Comparison of ENCODE assay signal across 10 mouse cellular contexts in the genomic region with DNA sequence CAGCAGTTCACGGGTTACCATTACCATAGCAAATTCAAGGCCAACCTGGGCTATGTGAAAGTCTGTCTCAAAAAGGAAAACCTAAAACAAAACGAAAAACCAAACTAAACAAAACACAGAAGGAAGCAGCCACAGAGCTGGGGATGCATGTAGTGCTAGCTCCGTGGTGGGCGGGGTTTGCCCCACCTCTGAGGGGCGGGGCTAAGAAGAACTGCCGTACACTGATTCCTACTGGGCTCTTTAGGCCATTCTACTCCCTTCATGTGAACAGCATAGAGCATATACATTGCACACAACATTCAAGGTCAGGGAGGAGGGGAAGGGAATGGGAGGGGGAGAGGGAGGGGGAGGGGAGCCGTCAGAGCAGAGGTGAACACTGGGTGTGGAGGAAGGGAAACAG. TPM values are rescaled to one million over a fixed set of nuclear protein-coding genes. Genes with fewer than 3 reads are reported as not detected.
A peak's percentile ranks its signal among the peaks of the same experiment; 100 is the strongest.
DNase-seq lines count a peak whose midpoint lies in the region; ATAC-seq lines count a peak whose summit lies in the region.
"Had no signal": no experiment of that assay in that cellular context is flagged by ENCODE, and none has a peak within 500 bp of the region (broad histone marks: within the 10 kb centered on the region; RNA-seq: fewer than 3 reads in every experiment).

No protein-coding gene starts in this region.

- no peak overlapping the region for H3K4me2 ChIP-seq in heart, embryonic 12.5 days

- H3K9ac ChIP-seq in heart, embryonic 12.5 days = no peak overlapping the region

- no peaks in the 10 kb centered on the region for H3K27me3 ChIP-seq in heart, embryonic 12.5 days (replicated peaks)
- no peaks in the 10 kb centered on the region for H3K27me3 ChIP-seq in limb, embryonic 10.5 days (ENCODE audit: low read depth, poor library complexity, severe bottlenecking)

- DNase-seq in heart, adult 11 months = no peak
- peak; percentile 13 for DNase-seq in 3T3-L1 (ENCODE audit: low read depth, low spot score)
- DNase-seq in R1 (ENCODE audit: low read depth, low spot score) = peak; percentile 18
- peak; percentile 54 for DNase-seq in lung, postnatal 10 days
- DNase-seq in frontal cortex, adult 2 months (ENCODE audit: extremely low spot score in 1 of 2, low spot score in 1 of 2) = no peak
- DNase-seq in limb, embryonic 10.5 days (ENCODE audit: low spot score) = no peak
- DNase-seq in left cerebral cortex, adult 8-10 months (ENCODE audit: low spot score in 2 of 2) = no peak
- DNase-seq: cerebellum, adult 8-10 months had no signal

- ATAC-seq in heart, embryonic 12.5 days (ENCODE audit: insufficient number of reproducible peaks, low FRiP score) = no peak

- 0 out of 2 replicates have a peak overlapping the region, but pooled peaks have one; percentile 34 for H3K27ac ChIP-seq in heart, embryonic 12.5 days (ENCODE audit: poor library complexity, severe bottlenecking)
- H3K27ac ChIP-seq in limb, embryonic 10.5 days = no peak overlapping the region

- WGBS in heart, embryonic 12.5 days = 33% methylated on average over 7 of the region's 7 CpGs
- 42% methylated on average over 7 of the region's 7 CpGs for WGBS in limb, embryonic 10.5 days

- peaks cover 70% of the 10 kb centered on the region for H3K36me3 ChIP-seq in heart, embryonic 12.5 days
- peaks cover 92% of the 10 kb centered on the region for H3K36me3 ChIP-seq in limb, embryonic 10.5 days

- peaks cover 17% of the 10 kb centered on the region for H3K4me1 ChIP-seq in heart, embryonic 12.5 days (replicated peaks)
- H3K4me1 ChIP-seq in limb, embryonic 10.5 days = peaks cover 16% of the 10 kb centered on the region

- H3K9me3 ChIP-seq in heart, embryonic 12.5 days (replicated peaks) = no peaks in the 10 kb centered on the region
- H3K9me3 ChIP-seq in limb, embryonic 10.5 days (replicated peaks) = no peaks in the 10 kb centered on the region

- H3K4me3 ChIP-seq in heart, embryonic 12.5 days = no peak overlapping the region
- no peak overlapping the region for H3K4me3 ChIP-seq in limb, embryonic 10.5 days

RNA-seq across cellular contexts. Expression of a gene that starts 17.6 kb away (rescaled TPM):
- polyA plus RNA-seq in heart, embryonic 12.5 days (2016; fragmentation: Nextera tagmentation; extraction: Ambion mirVana) = not detected in 2 replicates
- polyA plus RNA-seq in frontal cortex, adult 2 months (2012; rRNA removed) = 0.16 and 0.17 TPM in 2 replicates
- polyA plus RNA-seq in limb, embryonic 10.5 days (2016; fragmentation: Nextera tagmentation; extraction: Ambion mirVana) = not detected in 2 replicates
- total RNA-seq in left cerebral cortex, adult 8-10 months (2022) = under 1 TPM in 1 of 4 experiments, not detected in 3; 0.28 TPM
- polyA plus RNA-seq: limb, embryonic 14.5 days had no signal

RNA-seq across cellular contexts. Expression of a gene that starts 44.4 kb away (rescaled TPM):
- 34.8 and 36.9 TPM in 2 replicates for polyA plus RNA-seq in heart, embryonic 12.5 days (2016; fragmentation: Nextera tagmentation; extraction: Ambion mirVana)
- polyA plus RNA-seq in frontal cortex, adult 2 months (2012; rRNA removed) = 138 and 146 TPM in 2 replicates
- polyA plus RNA-seq in limb, embryonic 10.5 days (2016; fragmentation: Nextera tagmentation; extraction: Ambion mirVana) = 37.9 and 55.9 TPM in 2 replicates
- 10 to 100 TPM; 82.9 to 91.9 (median 86.3) TPM for total RNA-seq in left cerebral cortex, adult 8-10 months (2022)

Comparison
In these comparisons a context has a peak if more than half of its experiments do, and no peak if none do; other contexts are left out.
1. DNase-seq: peak in 3T3-L1 (single experiment), R1 (single experiment) and lung, postnatal 10 days (single experiment); none in heart, adult 11 months (single experiment), frontal cortex, adult 2 months (0 of 2), limb, embryonic 10.5 days (single experiment) and left cerebral cortex, adult 8-10 months (0 of 2).